Mouse (Mus musculus) macrophage (primary cell): Measurements from ENCODE around the gene Whrn. TPM values are rescaled to one million over a fixed set of nuclear protein-coding genes. Genes with fewer than 3 reads are reported as not detected.

Source experiments
- H3K27ac ChIP-seq: fragments of 350-480 bp; formaldehyde crosslinking; 2 replicates; pipeline ENCODE4 v1.9.0; 2021
- H3K36me3 ChIP-seq: fragments of 350-480 bp; formaldehyde crosslinking; 2 replicates; pipeline ENCODE4 v1.9.0; 2021; ENCODE audit errors: inconsistent target
- H3K4me3 ChIP-seq: fragments of 350-480 bp; formaldehyde crosslinking; 2 replicates; pipeline ENCODE4 v1.9.0; 2021; ENCODE audit errors: inconsistent target
- H3K79me2 ChIP-seq: fragments of 350-480 bp; formaldehyde crosslinking; 2 replicates; pipeline ENCODE4 v1.9.0; 2021; ENCODE audit errors: inconsistent target
- WGBS: methylation state at CpG from one replicate; pipeline ENCODE4 v1.1.7; 2026; ENCODE audit warnings: inconsistent platforms; ENCODE audit not compliant: missing documents; 5-methylcytosine and 5-hydroxymethylcytosine counted together
- polyA plus RNA-seq: library from polyadenylated mRNA; stranded (reverse); fragments of 250-400 nt; gene quantifications from 3 replicates; pipeline ENCODE4 v1.2.4, GENCODE M21; 2018; ENCODE audit warnings: inconsistent platforms

The Whrn gene
- polyA plus RNA-seq, 1 experiment from 2014 or later: 0.07 TPM

DNA sequence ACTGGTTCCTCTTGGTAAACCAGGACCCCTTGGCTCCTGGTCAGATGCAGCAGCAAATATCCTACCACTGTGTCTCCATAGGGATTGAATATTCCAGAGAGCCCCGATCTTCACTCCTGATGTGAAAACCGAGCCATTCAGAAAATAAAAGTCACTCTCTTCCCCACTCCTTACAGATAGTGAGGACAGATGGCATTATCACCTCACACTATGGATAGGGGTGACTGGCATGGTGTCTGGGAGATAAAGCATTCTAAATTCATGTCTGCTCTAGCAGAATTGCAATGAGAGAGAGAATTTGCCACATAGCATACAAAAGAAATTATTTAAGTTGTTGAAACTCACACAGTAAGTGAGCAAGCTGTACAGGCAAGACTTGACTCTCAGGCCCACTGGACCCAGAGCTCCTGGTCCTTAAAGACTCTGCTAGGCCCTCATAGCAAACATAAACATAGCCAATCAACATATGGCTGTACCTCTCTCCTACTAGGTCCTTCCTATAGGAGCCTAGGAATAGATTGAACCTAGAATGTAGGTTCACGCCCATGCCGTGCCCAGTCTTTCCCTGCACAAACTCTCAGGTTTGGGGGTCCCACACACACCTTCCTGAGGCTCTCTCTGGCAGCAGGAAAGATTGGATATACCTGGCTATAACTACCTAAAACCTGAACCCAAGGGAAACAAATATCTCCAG lies 113.0 kb downstream of the Whrn start:
- no peak overlapping the region for H3K27ac ChIP-seq
- peaks cover 25% of the 10 kb centered on the region for H3K79me2 ChIP-seq
- H3K36me3 ChIP-seq: peaks cover 88% of the 10 kb centered on the region
- no peak overlapping the region for H3K4me3 ChIP-seq
- WGBS: 100% methylated on average over 4 of the region's 4 CpGs

- H3K79me2 ChIP-seq: no peaks in the 10 kb centered on the region
- peaks cover 99% of the 10 kb centered on the region for H3K36me3 ChIP-seq
- no peak overlapping the region for H3K27ac ChIP-seq
- no peak overlapping the region for H3K4me3 ChIP-seq
- WGBS: 79% methylated on average over 7 of the region's 7 CpGs
Measured at GRCm38 (mm10) chr4:63377483-63377882, 118.3 kb downstream of the Whrn start.

- Histone ChIP-seq H3K79me2 (no peaks in the 10 kb centered on the region), H3K36me3 (peaks cover 98% of the 10 kb centered on the region), H3K4me3 (no peak overlapping the region), H3K27ac (no peak overlapping the region)
- WGBS: 100% methylated on average over 1 of the region's 1 CpGs
Measured at GRCm38 (mm10) chr4:63375367-63375766, 120.4 kb downstream of the Whrn start.

- WGBS: 82% methylated on average over 12 of the region's 12 CpGs
- H3K4me3 ChIP-seq: no peak overlapping the region
- H3K36me3 ChIP-seq: peaks cover 98% of the 10 kb centered on the region
- no peaks in the 10 kb centered on the region for H3K79me2 ChIP-seq
- H3K27ac ChIP-seq: no peak overlapping the region
Measured at GRCm38 (mm10) chr4:63374331-63374730, 121.5 kb downstream of the Whrn start.

DNA sequence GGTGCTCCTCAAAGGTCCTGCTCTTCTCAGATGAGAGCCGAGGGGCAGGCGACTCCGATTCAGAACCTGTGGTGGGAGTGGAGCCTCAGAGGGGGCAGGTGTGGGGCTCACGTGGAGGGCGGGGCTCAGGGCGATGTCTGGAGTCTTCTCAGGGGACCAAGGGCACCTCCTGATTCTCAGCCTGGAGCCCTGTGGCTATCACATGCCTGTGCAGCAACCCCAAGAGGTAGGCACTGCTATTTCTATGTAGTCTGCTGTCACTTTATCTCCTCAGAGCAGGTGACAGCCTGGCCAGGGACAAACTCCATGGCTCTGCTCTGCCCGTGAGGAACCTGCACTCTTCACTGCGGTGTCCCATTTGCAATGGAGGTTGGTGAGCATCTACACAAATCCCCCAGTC lies 122.4 kb downstream of the Whrn start:
- Histone ChIP-seq H3K36me3 (peaks cover 95% of the 10 kb centered on the region), H3K4me3 (no peak overlapping the region), H3K79me2 (no peaks in the 10 kb centered on the region), H3K27ac (no peak overlapping the region)
- 96% methylated on average over 8 of the region's 8 CpGs for WGBS

GRCm38 (mm10) chr4:63371890-63372289 lies 123.9 kb downstream of the Whrn start:
- Histone ChIP-seq H3K36me3 (peaks cover 93% of the 10 kb centered on the region), H3K27ac (peak overlapping the region; percentile 21), H3K79me2 (no peaks in the 10 kb centered on the region), H3K4me3 (no peak overlapping the region)
- 40% methylated on average over 3 of the region's 3 CpGs for WGBS

DNA sequence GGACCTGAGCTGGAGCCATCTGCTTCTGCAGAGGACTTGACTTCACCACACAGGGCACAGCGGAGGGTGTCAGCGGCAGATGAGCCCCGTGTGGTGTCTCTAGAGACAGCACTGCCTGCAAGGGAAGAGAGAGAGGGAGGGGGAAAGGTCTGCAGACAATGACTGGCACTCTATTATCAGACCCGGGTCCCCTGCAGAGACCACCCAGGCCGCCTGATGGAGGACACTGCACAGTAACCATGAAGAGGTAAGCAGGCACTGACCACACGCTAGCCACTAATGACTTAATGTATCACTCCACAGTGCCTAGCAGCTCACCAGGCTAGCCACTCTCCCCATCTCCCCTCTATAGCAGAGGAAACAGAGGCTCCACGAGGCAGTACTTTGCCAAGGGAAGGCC lies 124.9 kb downstream of the Whrn start:
- peaks cover 89% of the 10 kb centered on the region for H3K36me3 ChIP-seq
- no peak overlapping the region for H3K27ac ChIP-seq
- no peaks in the 10 kb centered on the region for H3K79me2 ChIP-seq
- H3K4me3 ChIP-seq: no peak overlapping the region
- WGBS: 91% methylated on average over 7 of the region's 7 CpGs

DNA sequence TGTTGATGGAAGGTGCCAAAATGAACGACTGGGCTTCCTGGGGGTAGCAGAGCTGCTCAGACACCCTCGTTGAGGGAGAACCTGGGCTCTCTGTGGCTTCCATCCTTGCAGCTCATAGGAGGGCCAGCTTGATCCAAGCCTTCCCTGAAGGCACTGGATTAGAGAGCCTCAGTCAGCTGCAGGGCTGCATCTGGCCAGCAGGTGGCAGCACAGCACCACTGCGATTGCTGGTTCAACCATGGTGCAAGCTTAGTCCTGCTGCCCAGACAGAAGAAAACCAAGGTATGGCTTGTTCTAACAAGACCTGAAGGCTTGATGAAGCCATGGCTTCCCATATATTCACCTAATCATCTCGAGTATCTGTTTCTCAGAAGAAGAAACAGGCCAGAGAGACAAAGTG lies 127.2 kb downstream of the Whrn start:
- Histone ChIP-seq H3K36me3 (peaks cover 66% of the 10 kb centered on the region), H3K27ac (no peak overlapping the region), H3K79me2 (no peaks in the 10 kb centered on the region), H3K4me3 (no peak overlapping the region)
- 45% methylated on average over 4 of the region's 4 CpGs for WGBS

Other genes starting within 250 kb of the Whrn start
- 0.36 to 0.41 TPM in 2 of 3 replicates, not detected in the other for gene Orm1, start 151.4 kb downstream of the Whrn start, polyA plus RNA-seq
- not detected in 3 replicates for gene Orm3, start 139.8 kb downstream of the Whrn start, polyA plus RNA-seq
- not detected in 3 replicates for gene Orm2, start 133.5 kb downstream of the Whrn start, polyA plus RNA-seq
- gene Akna, start 92.6 kb downstream of the Whrn start, polyA plus RNA-seq: 14.8 to 23.1 TPM (median 20.8 TPM) in 3 replicates
- 355 to 475 TPM (median 452 TPM) in 3 replicates for gene Atp6v1g1, start 48.8 kb upstream of the Whrn start, polyA plus RNA-seq
- gene Tmem268, start 62.8 kb upstream of the Whrn start, polyA plus RNA-seq: 19.7 to 29.5 TPM (median 23.1 TPM) in 3 replicates
- gene Gm11213, start 109.3 kb upstream of the Whrn start, polyA plus RNA-seq: not detected in 3 replicates
- not detected in 3 replicates for gene Tex48, start 126.4 kb upstream of the Whrn start, polyA plus RNA-seq
- gene Gm11214, start 167.4 kb upstream of the Whrn start, polyA plus RNA-seq: not detected in 3 replicates
- gene Tnfsf15, start 249.1 kb upstream of the Whrn start, polyA plus RNA-seq: 0.41 to 2.6 TPM (median 0.95 TPM) in 3 replicates